Mouse (Mus musculus) erythroblast, embryonic 14.5 days (primary cell): ENCODE data around the gene Suz12.

ENCODE experiments used
- GATA1 ChIP-seq: IDR thresholded peaks from 2 replicates; pipeline ENCODE4 v1.6.1; 2012; ENCODE audit warnings: low read length, inconsistent platforms, mixed read lengths
- TAL1 ChIP-seq: IDR thresholded peaks from 3 replicates; pipeline ENCODE4 v1.6.1; 2012; ENCODE audit warnings: low read length, inconsistent platforms, mixed read lengths

GRCm38 (mm10) chr11:80050088-80050487, 57.2 kb downstream of the Suz12 start:
- TF ChIP-seq GATA1: no peak
- no peak for TF ChIP-seq TAL1
